Mouse (Mus musculus) lung, embryonic 15.5 days (tissue): Measurements from ENCODE around the gene Zpbp2. TPM values are rescaled to one million over a fixed set of nuclear protein-coding genes. Genes with fewer than 3 reads are reported as not detected.

Source experiments
- ATAC-seq: fragments of 200-750 bp; cut with Nextera tagmentation; 2 replicates; pipeline ENCODE4 v1.8.0; 2017; ENCODE audit warnings: moderate number of reproducible peaks, borderline replicate concordance; ENCODE audit not compliant: low FRiP score, low TSS enrichment; ENCODE audit errors: extremely low read depth
- H3K27ac ChIP-seq: fragments of 300-500 bp; sonication (generic); 2 replicates; pipeline ENCODE4 v1.5.1; 2015; ENCODE audit warnings: moderate library complexity, mild to moderate bottlenecking, inconsistent platforms
- H3K27me3 ChIP-seq: fragments of 300-500 bp; sonication (generic); 2 replicates; pipeline ENCODE4 v1.6.1; 2015; ENCODE audit warnings: inconsistent platforms
- H3K36me3 ChIP-seq: fragments of 300-500 bp; sonication (generic); 2 replicates; pipeline ENCODE4 v1.6.1; 2015; ENCODE audit warnings: inconsistent platforms
- H3K4me1 ChIP-seq: fragments of 300-500 bp; sonication (generic); 2 replicates; pipeline ENCODE4 v1.6.1; 2015; ENCODE audit warnings: inconsistent platforms
- H3K4me2 ChIP-seq: fragments of 300-500 bp; sonication (generic); 2 replicates; pipeline ENCODE4 v1.6.1; 2015; ENCODE audit warnings: inconsistent platforms, mild to moderate bottlenecking, moderate library complexity
- H3K4me3 ChIP-seq: fragments of 300-500 bp; sonication (generic); 2 replicates; pipeline ENCODE4 v1.5.1; 2015; ENCODE audit warnings: mild to moderate bottlenecking, inconsistent platforms
- H3K9ac ChIP-seq: fragments of 300-500 bp; sonication (generic); 2 replicates; pipeline ENCODE4 v1.6.1; 2015; ENCODE audit warnings: inconsistent platforms
- H3K9me3 ChIP-seq: fragments of 300-500 bp; sonication (generic); 2 replicates; pipeline ENCODE4 v1.6.1; 2016; ENCODE audit warnings: inconsistent platforms
- WGBS: fragments of 180-500 bp; shearing (Covaris S2); methylation state at CpG from one replicate; pipeline ENCODE4 v1.1.7; 2015; 5-methylcytosine and 5-hydroxymethylcytosine counted together
- polyA plus RNA-seq: library from polyadenylated mRNA; unstranded; fragments of >200 nt; fragmentation: Nextera tagmentation; extraction: Ambion mirVana; gene quantifications from 2 replicates; pipeline ENCODE4 v1.2.1, GENCODE M21; 2015

Gene Zpbp2
- polyA plus RNA-seq, 1 experiment from 2014 or later = 0.14 TPM

DNA sequence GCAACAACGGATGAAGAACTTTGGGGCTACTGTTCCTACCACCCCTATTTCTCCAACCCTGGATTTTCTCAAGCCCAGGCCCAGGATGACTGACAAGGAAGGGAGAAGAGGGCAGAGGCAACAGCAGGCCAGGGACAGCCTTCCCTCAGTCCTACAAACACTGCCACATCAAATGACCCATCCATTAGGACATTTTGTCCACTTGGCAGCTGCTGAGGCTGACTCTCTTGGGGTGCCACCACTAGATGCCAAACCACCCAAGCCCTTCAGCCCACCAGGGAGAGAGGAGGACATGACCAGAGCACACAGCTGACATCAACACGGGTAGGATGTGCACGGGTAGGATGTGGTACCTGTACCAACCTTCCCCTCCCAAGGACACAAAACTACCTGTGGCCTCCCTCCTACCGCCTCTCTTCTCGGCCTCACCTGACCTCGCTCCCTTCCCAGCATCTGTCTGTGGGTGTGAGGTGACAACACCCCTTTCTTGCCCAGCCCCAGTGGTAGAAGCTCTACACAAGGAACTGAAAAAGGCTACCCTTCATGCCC is 33.8 kb downstream of the Zpbp2 start:
- H3K4me3 ChIP-seq = no peak overlapping the region
- no peaks in the 10 kb centered on the region for H3K27me3 ChIP-seq
- H3K9me3 ChIP-seq = no peaks in the 10 kb centered on the region
- H3K9ac ChIP-seq = no peak overlapping the region
- H3K4me2 ChIP-seq = no peak overlapping the region
- WGBS = 88% methylated on average over 6 of the region's 6 CpGs
- H3K4me1 ChIP-seq = peaks cover 39% of the 10 kb centered on the region
- ATAC-seq = no peak
- H3K36me3 ChIP-seq = peaks cover 17% of the 10 kb centered on the region; the same call in 1 of the 2 replicates
- no peak overlapping the region for H3K27ac ChIP-seq

DNA sequence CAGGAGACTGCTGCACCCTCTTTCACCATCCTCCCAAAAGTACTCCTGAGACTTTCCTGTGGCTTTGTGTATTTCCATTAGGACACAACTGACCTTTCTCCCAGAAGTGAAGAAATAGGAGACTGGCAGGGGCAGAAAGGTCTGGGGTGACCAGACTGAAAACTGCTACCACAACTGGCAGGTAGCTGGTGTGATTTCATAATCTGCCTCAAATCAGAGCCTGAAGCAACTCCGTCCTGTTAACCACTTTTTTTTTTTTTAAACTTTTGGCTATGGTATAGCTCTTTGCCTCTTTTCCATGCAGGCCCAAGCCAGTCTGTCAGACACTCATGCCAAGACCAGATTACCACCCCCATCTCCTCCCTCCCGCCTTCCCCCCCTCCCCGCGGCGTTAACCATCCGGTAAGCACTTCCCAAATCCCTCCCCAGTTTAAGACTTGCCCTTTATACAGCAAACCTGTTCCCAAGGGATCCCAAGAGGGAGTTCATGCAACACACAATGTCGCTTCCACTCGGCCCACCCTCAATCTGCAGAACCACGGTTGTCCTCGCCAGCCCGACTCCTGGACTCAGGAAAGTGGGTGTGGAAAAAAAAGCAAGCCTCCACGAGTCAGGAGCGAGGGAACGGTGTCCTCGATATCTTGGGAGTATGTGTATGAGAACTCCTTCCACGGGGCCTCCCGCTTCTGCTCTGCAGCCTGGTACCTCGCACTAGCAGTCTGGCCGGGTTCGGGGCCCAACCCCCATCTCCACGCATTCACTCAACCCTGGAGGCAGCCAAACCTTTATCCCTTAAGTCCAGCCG is 35.4 kb downstream of the Zpbp2 start:
- peaks cover 39% of the 10 kb centered on the region for H3K4me1 ChIP-seq
- ATAC-seq = peak; percentile 19
- WGBS = under 1% methylated on average over 22 of the region's 22 CpGs

DNA sequence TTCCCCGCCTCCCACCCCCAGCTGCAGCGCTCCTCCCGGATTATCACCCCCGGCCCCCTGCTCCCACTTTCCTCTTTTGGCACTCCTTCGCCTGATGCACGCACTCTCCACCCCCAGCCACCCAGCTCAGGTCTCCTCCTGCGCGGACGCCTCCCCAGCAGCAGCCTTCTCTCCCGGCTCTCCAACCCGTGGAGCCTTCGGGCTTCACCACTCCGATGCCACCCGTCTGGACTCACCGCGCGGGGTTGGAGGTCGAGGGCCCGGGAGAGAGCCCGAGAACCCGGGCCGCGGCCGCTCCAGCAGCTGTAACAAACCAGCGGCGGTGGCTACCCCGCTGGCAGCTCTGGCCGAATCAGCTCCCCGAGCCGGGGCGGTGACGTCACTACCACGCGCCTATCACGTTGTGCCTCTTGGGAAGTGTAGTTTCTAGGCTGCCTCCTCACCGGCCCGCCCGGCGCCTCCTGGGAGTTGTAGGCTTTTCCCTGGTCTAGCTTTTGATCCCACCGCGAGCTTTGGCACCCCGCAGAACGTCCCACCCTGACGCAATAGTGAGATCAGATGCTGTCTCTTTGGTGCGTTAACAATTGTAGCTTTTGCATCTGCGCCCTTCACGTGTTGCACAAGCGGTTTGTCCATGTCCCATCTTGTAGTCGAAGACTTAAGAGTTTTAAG is 36.1 kb downstream of the Zpbp2 start, which contains the start of gene Ormdl3:
TSS of gene Ormdl3 (minus strand) at position 477 of the 672 bp plus-strand sequence.
- WGBS = under 1% methylated on average over 49 of the region's 49 CpGs

More for the DNA sequence above, 35.4 kb downstream of the Zpbp2 start:
- H3K4me2 ChIP-seq = peak overlapping the region; percentile 83
- no peaks in the 10 kb centered on the region for H3K9me3 ChIP-seq
- H3K36me3 ChIP-seq = peaks cover 17% of the 10 kb centered on the region; the same call in 1 of the 2 replicates
- H3K9ac ChIP-seq = peak overlapping the region; percentile 81
- H3K27me3 ChIP-seq = 0 out of 2 replicates have a peak, but pooled peaks cover 3% of the 10 kb centered on the region
- peak overlapping the region; percentile 81 for H3K27ac ChIP-seq
- peak overlapping the region; percentile 76 for H3K4me3 ChIP-seq

DNA sequence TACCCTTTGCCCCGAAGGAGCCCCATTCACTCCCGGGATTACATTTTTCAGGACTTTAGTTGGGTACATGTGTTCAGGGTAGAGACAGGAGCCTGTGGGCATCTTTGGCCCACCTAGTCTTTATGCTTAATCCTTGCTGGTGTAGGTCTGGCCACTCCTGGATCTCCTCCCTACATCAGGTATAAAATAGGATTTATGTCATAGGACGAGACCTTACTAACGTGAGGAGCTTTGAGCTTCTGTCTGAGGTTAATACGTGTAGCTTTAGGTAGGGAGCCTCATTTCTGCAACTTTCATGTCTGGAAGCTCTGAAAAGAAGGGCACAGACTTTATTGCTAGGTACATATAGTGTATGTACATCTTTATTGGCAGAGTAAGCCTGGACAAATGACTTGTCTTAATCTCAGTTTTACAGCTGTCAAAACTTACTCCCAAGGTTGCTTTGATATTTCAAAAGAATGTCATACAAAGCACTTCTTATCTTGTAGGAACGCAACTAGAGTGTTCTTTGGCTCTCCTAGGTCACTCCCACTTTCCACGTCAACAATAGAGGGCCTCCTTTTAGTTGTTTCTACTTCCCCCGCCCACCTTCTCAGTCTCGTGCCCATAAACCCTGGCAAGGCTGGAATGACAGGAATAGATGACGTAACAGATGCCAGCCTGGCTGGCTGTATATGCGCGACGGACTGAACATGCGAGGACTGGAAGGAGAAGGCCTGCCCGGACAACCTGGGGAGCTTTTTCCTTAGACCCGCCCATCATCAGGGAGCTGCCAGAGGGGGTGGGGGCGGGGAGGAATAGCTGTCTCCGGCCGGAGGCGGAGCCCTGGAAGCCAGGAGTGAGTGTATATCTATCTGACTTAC is 37.0 kb downstream of the Zpbp2 start:
- H3K9ac ChIP-seq = peak overlapping the region; percentile 27; the same call in 1 of the 2 replicates
- peak overlapping the region; percentile 90 for H3K27ac ChIP-seq
- H3K36me3 ChIP-seq = peaks cover 6% of the 10 kb centered on the region; the same call in 1 of the 2 replicates
- peaks cover 39% of the 10 kb centered on the region for H3K4me1 ChIP-seq
- H3K27me3 ChIP-seq = peaks cover 11% of the 10 kb centered on the region; the same call in 1 of the 2 replicates
- H3K9me3 ChIP-seq = no peaks in the 10 kb centered on the region
- peak overlapping the region; percentile 76 for H3K4me3 ChIP-seq
- WGBS = 3% methylated on average over 20 of the region's 20 CpGs
- peak; percentile 72 for ATAC-seq
- peak overlapping the region; percentile 83 for H3K4me2 ChIP-seq

More for the DNA sequence above, 36.1 kb downstream of the Zpbp2 start, which contains the start of gene Ormdl3:
- ATAC-seq = peak; percentile 93
- Histone ChIP-seq H3K4me1 (peaks cover 39% of the 10 kb centered on the region), H3K27me3 (0 out of 2 replicates have a peak, but pooled peaks cover 5% of the 10 kb centered on the region), H3K4me2 (peak within 1 kb of the TSS; percentile 83), H3K9ac (peak within 1 kb of the TSS; percentile 81), H3K9me3 (no peaks in the 10 kb centered on the region), H3K27ac (peak within 1 kb of the TSS; percentile 90), H3K4me3 (peak within 1 kb of the TSS; percentile 76), H3K36me3 (peaks cover 15% of the 10 kb centered on the region; the same call in 1 of the 2 replicates)

DNA sequence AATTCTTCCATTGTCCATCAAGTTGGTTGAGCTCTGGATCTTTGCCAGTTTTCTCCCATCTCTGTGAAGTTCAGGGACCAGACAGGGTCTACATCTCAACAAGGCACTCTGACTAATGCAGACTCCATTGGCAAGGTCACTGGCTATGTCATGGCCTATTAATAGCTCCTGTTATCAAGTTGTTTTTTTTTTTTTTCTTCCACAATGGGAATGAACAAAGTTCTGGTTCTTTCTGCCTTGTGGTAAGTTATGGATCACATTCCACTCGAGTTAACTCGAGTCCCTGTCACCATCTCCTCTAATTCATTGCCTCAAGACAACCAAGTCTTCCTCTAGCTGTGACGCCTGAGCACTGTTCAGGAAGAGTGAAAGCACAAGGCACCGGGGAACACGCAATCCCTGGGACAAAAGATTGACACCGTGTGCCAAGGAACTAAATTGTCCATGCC is 38.0 kb downstream of the Zpbp2 start:
- no peak for ATAC-seq
- Histone ChIP-seq H3K9me3 (no peaks in the 10 kb centered on the region), H3K27me3 (peaks cover 14% of the 10 kb centered on the region; the same call in 1 of the 2 replicates), H3K4me3 (0 out of 2 replicates have a peak overlapping the region, but pooled peaks have one; percentile 76), H3K4me1 (peaks cover 39% of the 10 kb centered on the region), H3K27ac (peak overlapping the region; percentile 90), H3K4me2 (peak overlapping the region; percentile 83), H3K36me3 (no peaks in the 10 kb centered on the region), H3K9ac (no peak overlapping the region)
- 54% methylated on average over 6 of the region's 6 CpGs for WGBS

DNA sequence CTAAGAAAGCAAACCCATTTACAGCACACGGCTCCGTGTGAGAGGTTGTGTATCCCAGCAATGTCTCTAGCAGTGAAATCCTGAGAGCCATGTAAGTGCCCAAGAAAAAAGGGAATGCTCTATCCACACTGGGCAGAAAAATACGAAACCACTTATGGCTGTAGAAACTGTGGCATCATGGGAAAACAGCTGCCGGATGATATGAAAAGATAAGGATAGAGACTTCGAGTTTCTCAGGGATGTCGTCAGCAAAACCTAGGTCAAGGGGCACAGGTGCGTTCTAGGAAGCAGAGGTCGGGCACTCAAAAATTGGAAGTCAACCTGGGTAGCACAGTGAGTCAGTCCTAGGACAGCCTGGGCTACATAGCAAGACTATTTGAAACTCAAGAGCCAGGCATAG is 38.4 kb downstream of the Zpbp2 start:
- H3K9me3 ChIP-seq = no peaks in the 10 kb centered on the region
- 71% methylated on average over 8 of the region's 8 CpGs for WGBS
- H3K9ac ChIP-seq = no peak overlapping the region
- H3K4me3 ChIP-seq = no peak overlapping the region
- H3K4me1 ChIP-seq = peaks cover 39% of the 10 kb centered on the region
- peak overlapping the region; percentile 27; the same call in 1 of the 2 replicates for H3K27ac ChIP-seq
- H3K36me3 ChIP-seq = no peaks in the 10 kb centered on the region
- no peak overlapping the region for H3K4me2 ChIP-seq
- ATAC-seq = no peak
- peaks cover 14% of the 10 kb centered on the region; the same call in 1 of the 2 replicates for H3K27me3 ChIP-seq

DNA sequence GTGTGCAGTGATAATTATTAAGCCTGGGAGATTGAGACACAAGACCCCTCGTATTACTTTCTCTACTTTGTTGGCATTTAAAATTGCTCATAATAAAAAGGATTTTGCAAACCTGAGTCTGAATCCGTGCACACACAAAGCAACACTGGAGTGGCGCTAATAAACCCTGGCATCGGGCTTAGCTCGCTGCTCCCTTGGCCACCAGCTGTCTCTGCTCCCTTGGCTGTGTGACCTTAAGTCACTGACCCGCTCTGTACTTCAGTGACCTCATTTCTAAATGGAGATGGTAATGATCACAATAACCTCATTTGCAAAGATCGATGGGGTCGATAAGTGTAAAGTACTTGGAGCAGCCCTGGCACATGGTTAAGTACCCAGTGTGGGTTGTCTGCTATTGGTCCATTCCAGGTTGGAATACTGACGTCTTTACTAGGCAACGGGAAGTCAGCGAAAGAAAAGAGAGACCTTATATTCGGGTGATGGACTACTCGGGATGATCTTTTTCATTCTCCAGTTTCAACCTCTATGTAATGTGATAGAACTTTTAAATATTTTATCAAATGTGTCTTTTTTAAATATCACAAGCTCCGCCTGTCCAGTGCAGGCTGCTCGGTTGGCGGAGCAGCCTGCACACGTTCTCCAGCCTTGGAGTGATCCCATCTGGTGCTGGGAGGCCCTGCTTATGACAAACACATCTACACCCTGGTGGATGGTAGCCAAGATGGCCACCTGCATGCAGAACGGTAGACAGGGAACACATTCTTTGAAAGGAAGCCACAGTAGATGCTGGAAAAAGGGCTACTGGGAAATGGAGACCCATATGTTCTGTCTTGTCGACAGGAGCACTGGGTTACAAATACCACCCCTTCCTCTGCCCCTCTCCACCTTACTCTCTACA is 39.9 kb downstream of the Zpbp2 start:
- no peaks in the 10 kb centered on the region for H3K9me3 ChIP-seq
- H3K27me3 ChIP-seq = peaks cover 14% of the 10 kb centered on the region; the same call in 1 of the 2 replicates
- H3K4me2 ChIP-seq = no peak overlapping the region
- peaks cover 26% of the 10 kb centered on the region for H3K4me1 ChIP-seq
- H3K36me3 ChIP-seq = no peaks in the 10 kb centered on the region
- H3K27ac ChIP-seq = no peak overlapping the region
- H3K4me3 ChIP-seq = no peak overlapping the region
- ATAC-seq = no peak
- H3K9ac ChIP-seq = no peak overlapping the region
- WGBS = 60% methylated on average over 19 of the region's 19 CpGs

DNA sequence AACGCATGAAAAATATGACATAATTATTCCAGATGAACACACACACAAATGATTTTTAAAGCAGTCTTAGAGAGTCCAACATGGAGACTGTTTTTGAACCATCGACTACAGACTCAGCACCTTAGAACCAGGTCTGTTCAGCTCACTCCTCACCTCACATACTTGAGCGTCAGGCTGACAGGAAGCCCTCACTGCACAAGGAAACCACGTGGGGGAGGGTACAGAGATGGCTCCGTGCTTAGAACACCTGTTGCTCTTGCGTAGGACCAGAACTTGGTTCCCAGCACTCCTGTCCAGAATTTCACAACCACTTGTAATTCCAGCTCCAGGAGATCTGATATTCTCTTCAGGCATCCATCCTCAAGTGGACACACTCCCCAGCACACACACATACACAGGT is 44.1 kb downstream of the Zpbp2 start:
- Histone ChIP-seq H3K9me3 (no peaks in the 10 kb centered on the region), H3K4me2 (no peak overlapping the region), H3K4me1 (0 out of 2 replicates have a peak, but pooled peaks cover 7% of the 10 kb centered on the region), H3K9ac (no peak overlapping the region), H3K4me3 (no peak overlapping the region), H3K27ac (no peak overlapping the region), H3K27me3 (peaks cover 33% of the 10 kb centered on the region), H3K36me3 (no peaks in the 10 kb centered on the region)
- WGBS = 68% methylated on average over 6 of the region's 6 CpGs
- no peak for ATAC-seq

DNA sequence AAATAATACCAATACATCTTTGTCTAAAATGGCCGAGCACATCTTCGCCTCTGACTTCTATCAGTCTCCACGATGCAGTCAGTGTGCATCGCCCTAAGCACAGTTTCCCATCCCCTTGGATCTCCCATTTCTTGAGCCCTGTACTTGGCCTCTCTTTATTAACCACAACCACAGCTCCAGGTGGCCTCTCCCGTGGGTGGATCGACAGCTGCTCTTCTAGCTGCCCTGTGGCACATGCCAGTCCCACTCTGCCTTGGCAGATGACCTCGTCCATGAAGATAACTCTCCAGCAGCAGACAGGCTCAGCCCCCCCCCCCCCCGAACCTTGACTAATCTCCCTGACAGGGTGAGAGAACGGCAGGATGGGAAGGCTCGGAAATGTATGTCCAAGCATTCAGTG is 44.6 kb downstream of the Zpbp2 start:
- H3K9ac ChIP-seq = no peak overlapping the region
- WGBS = 66% methylated on average over 10 of the region's 10 CpGs
- H3K4me2 ChIP-seq = no peak overlapping the region
- H3K4me3 ChIP-seq = no peak overlapping the region
- no peaks in the 10 kb centered on the region for H3K36me3 ChIP-seq
- no peak for ATAC-seq
- no peak overlapping the region for H3K27ac ChIP-seq
- peaks cover 35% of the 10 kb centered on the region for H3K27me3 ChIP-seq
- H3K4me1 ChIP-seq = 0 out of 2 replicates have a peak, but pooled peaks cover 7% of the 10 kb centered on the region
- H3K9me3 ChIP-seq = no peaks in the 10 kb centered on the region

DNA sequence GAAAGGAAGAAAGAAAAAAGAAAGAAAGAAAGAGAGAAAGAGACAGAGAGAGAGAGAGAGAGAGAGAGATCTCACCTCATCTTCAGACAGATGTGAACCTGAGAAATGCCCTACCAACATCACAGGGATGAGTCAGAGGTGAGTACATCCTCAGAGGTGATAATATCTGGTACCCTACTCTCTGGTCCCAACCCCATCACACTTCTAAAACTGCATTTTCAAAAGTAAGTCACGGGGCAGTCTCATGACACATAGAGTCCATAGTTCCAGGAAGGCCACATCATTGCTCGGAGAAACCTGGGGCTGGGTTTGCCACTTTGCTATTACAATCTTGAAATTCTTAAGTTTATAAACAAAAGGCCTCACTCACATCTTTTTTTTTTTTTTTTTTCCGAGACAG is 45.1 kb downstream of the Zpbp2 start:
- peaks cover 40% of the 10 kb centered on the region for H3K27me3 ChIP-seq
- H3K4me3 ChIP-seq = no peak overlapping the region
- ATAC-seq = no peak
- WGBS = 71% methylated on average over 3 of the region's 3 CpGs
- H3K9ac ChIP-seq = no peak overlapping the region
- H3K9me3 ChIP-seq = no peaks in the 10 kb centered on the region
- no peak overlapping the region for H3K4me2 ChIP-seq
- H3K27ac ChIP-seq = no peak overlapping the region
- 0 out of 2 replicates have a peak, but pooled peaks cover 11% of the 10 kb centered on the region for H3K4me1 ChIP-seq
- H3K36me3 ChIP-seq = no peaks in the 10 kb centered on the region
